Mouse (Mus musculus): ENCODE data around the gene Pwwp2b.

- TF ChIP-seq POLR2A (IDR thresholded peaks at IDR 0.05; ENCODE audit: insufficient read depth, low read length) (no peak), CTCF (IDR thresholded peaks at IDR 0.05; ENCODE audit: low read depth, low read length) (no peak)
Observed at GRCm38 (mm10) chr7:139302314-139302713, 54.0 kb downstream of the Pwwp2b start.

All from ES-Bruce4 (cell line).